Mouse (Mus musculus): ENCODE results near the gene Gm21256. TPM values are rescaled to one million over a fixed set of nuclear protein-coding genes. Genes with fewer than 3 reads are reported as not detected.

Gene Gm21256
- not detected for polyA plus RNA-seq (2017; shearing (Covaris generic))

GRCm38 (mm10) chrY:47450660-47451059 lies at the start of gene Gm21256:
TSS of gene Gm21256 (plus strand) at chrY:47450960.

Other genes with a start within 250 kb of the Gm21256 start
- gene Gm21170, start 240.1 kb downstream of the Gm21256 start, polyA plus RNA-seq (2017; shearing (Covaris generic)) = not detected

All from CD4-positive, CD25-positive, alpha-beta regulatory T cell (primary cell).